Mouse (Mus musculus): ENCODE results near the gene Bbip1. TPM values are rescaled to one million over a fixed set of nuclear protein-coding genes. Genes with fewer than 3 reads are reported as not detected.

The Bbip1 gene
- polyA plus RNA-seq, 1 experiment, result 43.2 TPM

GRCm38 (mm10) chr19:53885450-53885849 is 59.0 kb downstream of the Bbip1 start:
- no peak for TF ChIP-seq POLR2A (IDR thresholded peaks at IDR 0.05; ENCODE audit: insufficient read depth, low read length)
- no peaks in the 10 kb centered on the region for H3K4me1 ChIP-seq (ENCODE audit: control insufficient read depth, insufficient read depth, low read length)
- no peak overlapping the region for H3K4me3 ChIP-seq (ENCODE audit: low read depth, low read length)
- H3K9ac ChIP-seq (ENCODE audit: low read depth, poor library complexity, severe bottlenecking), result no peak overlapping the region
- H3K36me3 ChIP-seq (ENCODE audit: control insufficient read depth, insufficient read depth, low read length, poor library complexity, severe bottlenecking), result no peaks in the 10 kb centered on the region
- H3K27ac ChIP-seq (ENCODE audit: insufficient read depth, low read length), result no peak overlapping the region
- H3K27me3 ChIP-seq (ENCODE audit: control insufficient read depth, insufficient read depth, low read length, poor library complexity, severe bottlenecking), result no peaks in the 10 kb centered on the region
- no peaks in the 10 kb centered on the region for H3K9me3 ChIP-seq (replicated peaks; ENCODE audit: control insufficient read depth, insufficient read depth, low read length, poor library complexity, severe bottlenecking)

GRCm38 (mm10) chr19:53881786-53882185 is 62.6 kb downstream of the Bbip1 start:
- TF ChIP-seq CTCF (IDR thresholded peaks at IDR 0.05; ENCODE audit: low read depth, low read length), result no peak
- no peak for TF ChIP-seq EP300 (IDR thresholded peaks at IDR 0.05; ENCODE audit: insufficient read depth, low read depth, low read length)
- no peak for TF ChIP-seq POLR2A (IDR thresholded peaks at IDR 0.05; ENCODE audit: insufficient read depth, low read length)
- Histone ChIP-seq H3K4me3 (ENCODE audit: low read depth, low read length) (no peak overlapping the region), H3K9ac (ENCODE audit: low read depth, poor library complexity, severe bottlenecking) (no peak overlapping the region), H3K27ac (ENCODE audit: insufficient read depth, low read length) (no peak overlapping the region), H3K9me3 (replicated peaks; ENCODE audit: control insufficient read depth, insufficient read depth, low read length, poor library complexity, severe bottlenecking) (no peaks in the 10 kb centered on the region), H3K27me3 (ENCODE audit: control insufficient read depth, insufficient read depth, low read length, poor library complexity, severe bottlenecking) (no peaks in the 10 kb centered on the region), H3K4me1 (ENCODE audit: control insufficient read depth, insufficient read depth, low read length) (no peaks in the 10 kb centered on the region), H3K36me3 (ENCODE audit: control insufficient read depth, insufficient read depth, low read length, poor library complexity, severe bottlenecking) (no peaks in the 10 kb centered on the region)

GRCm38 (mm10) chr19:53880460-53880859 is 64.0 kb downstream of the Bbip1 start:
- no peaks in the 10 kb centered on the region for H3K36me3 ChIP-seq (ENCODE audit: control insufficient read depth, insufficient read depth, low read length, poor library complexity, severe bottlenecking)
- no peaks in the 10 kb centered on the region for H3K27me3 ChIP-seq (ENCODE audit: control insufficient read depth, insufficient read depth, low read length, poor library complexity, severe bottlenecking)
- no peaks in the 10 kb centered on the region for H3K4me1 ChIP-seq (ENCODE audit: control insufficient read depth, insufficient read depth, low read length)
- H3K4me3 ChIP-seq (ENCODE audit: low read depth, low read length), result no peak overlapping the region
- no peaks in the 10 kb centered on the region for H3K9me3 ChIP-seq (replicated peaks; ENCODE audit: control insufficient read depth, insufficient read depth, low read length, poor library complexity, severe bottlenecking)
- no peak overlapping the region for H3K9ac ChIP-seq (ENCODE audit: low read depth, poor library complexity, severe bottlenecking)
- no peak overlapping the region for H3K27ac ChIP-seq (ENCODE audit: insufficient read depth, low read length)
- TF ChIP-seq CTCF (IDR thresholded peaks at IDR 0.05; ENCODE audit: low read depth, low read length) (no peak), POLR2A (IDR thresholded peaks at IDR 0.05; ENCODE audit: insufficient read depth, low read length) (no peak)

Other genes starting within 250 kb of the Bbip1 start
- 71.8 and 78.8 TPM in 2 replicates for gene Pdcd4, start 52.4 kb downstream of the Bbip1 start, polyA plus RNA-seq (2011; ENCODE audit: insufficient read depth, insufficient read length, low read depth, missing spikeins)
- 69.0 and 70.4 TPM in 2 replicates for gene Shoc2, start 321 bp downstream of the Bbip1 start, polyA plus RNA-seq (2011; ENCODE audit: insufficient read depth, insufficient read length, low read depth, missing spikeins)
- gene Adra2a, start 99.5 kb upstream of the Bbip1 start, polyA plus RNA-seq (2011; ENCODE audit: insufficient read depth, insufficient read length, low read depth, missing spikeins), result not detected in 2 replicates